Mouse (Mus musculus) embryo, embryonic 11 days (tissue): ENCODE measurements at regions not wholly inside any gene's neighbourhood (a gene's known extent, or its start where the extent isn't known, plus 50 kb on each side); places are given as distances from the start of the nearest gene placed in this dataset.

Experiments
- DNase-seq: peaks from one replicate; pipeline ENCODE4 v3.0.0-alpha.2; 2015

DNA sequence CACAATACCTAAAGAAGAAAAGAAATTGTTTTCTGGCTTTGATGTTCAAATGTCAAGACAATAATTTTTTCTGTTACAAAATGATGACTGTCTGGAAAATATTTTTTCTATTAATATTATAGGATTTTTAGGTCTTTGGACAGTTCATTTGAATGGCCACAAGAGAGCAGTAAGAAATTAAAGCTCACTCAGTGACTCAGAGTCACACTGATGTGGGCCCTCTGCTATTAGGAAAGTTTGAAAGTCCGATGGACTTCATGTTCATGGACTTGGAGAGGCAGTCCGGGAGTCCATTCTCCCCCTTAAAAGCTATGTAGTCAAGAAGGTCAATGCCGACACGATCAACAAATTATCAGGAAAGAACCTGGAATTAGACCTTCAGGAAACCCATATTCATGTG, 657.0 kb downstream of the Mecom start:
- peak; percentile 17 for DNase-seq

GRCm38 (mm10) chr3:29890286-29890685, 657.5 kb downstream of the Mecom start:
- no peak for DNase-seq

DNA sequence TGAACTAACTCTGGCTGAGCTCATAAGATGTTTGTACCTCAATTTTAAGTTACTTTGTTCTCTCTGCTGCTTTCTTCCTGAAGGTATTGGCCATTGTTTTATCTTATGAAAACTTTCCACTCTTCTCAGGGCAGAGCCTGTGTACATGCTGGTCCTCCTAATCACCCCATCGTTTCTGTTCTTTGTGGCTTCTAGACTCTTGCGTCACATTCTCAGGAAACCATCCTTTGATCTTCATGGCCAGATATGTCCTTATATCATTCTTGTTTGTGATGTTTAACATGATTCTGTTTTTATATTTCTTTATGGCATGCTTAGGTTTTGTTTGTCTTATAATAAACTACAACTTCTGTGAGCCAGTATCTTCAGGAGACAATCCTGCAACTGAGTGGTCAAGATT, 658.2 kb downstream of the Mecom start:
- no peak for DNase-seq

DNA sequence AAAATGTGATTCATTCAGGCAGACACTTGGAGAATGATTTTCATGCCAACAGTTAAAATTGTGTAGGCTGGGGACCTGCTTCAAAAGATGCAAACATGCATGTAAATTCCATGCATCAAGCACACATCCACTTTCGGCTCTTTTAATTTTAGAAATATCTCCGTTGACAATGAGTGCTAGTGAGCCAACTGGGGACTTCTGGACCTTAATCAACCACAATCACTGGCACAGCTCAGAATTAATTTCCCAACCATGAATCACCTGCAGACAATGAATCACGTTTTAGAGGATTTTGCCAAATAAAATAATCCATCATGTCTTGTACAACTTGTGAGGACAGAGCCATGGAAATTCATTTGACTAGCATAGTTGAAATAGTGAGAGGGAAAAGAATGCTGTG, 667.8 kb downstream of the Mecom start:
- no peak for DNase-seq

DNA sequence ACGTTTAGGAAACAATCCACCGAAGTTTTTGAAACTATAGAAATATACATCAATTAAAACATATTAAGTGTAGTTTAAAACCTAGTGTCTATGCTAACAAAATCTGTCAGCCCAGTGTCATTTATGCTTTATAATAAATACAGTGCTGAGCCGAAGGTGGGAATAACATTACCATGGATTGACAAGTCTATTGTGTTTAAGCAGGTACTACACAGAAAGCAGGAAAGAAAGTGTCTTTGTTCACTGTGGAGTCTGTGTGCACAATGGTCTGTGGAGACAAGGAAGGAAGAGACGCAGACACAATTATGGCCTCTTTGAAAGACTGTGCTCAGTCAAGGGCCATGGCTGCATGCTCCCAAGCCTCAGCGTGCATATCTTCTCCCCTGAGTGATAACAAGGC, 672.0 kb downstream of the Mecom start:
- no peak for DNase-seq

- no peak for DNase-seq
These were observed 685.4 kb downstream of the Mecom start for GRCm38 (mm10) chr3:29862437-29862836.

DNA sequence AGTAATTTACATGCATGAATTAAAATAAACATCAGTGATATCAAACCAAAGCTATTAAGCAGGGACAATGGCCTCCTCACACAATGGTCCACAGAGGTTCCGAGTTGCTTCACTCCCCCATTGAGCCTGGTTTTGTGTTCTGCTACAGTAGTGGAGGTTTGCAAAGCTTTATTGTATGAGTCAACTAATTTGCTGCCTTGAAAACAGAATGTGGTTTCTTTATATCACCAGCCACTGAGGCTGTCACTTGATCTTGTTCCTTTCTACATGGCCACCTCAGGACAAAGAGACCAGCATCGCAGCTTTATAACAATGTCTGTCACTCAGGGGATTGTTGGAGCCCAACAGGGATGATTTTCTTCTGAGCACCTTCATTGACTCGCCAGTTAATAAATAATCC, 695.3 kb downstream of the Mecom start:
- no peak for DNase-seq

DNA sequence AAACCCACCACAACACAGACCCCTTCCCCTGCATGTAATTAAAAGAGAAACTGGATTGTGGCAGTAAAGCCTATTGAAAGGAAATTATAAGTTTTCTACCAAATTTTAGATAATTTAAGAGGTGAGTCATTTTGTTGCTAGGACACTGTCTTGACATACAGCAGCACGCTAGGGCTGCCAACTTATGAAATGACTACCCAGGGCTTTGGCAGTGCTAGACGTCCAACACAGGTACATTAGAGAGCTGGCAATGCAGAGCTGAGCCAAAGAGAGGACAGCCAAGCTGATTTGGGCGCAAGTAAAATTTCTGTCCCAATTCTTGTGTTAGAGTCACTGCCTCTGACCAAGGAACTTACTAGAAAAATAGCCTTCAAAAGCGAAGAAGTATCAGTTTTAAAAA, 712.4 kb downstream of the Mecom start:
- DNase-seq: no peak

DNA sequence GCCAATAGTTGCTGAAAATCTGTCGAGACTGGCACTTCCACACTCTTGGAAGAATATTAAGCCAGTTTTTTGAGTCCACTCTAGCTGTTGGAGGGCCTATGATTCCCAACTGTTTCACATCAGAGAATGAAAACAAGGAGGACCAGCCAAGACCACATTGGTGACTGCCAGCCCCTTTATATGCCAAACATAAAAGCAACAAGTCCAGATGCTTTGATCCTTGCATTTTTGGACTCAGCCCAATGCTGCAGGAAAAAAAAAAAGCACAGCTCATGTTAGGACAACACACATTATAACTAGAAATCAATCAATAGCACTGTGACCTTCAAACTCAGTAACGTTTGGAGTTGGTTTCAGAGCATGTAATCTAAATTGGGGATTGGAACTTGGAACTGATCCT, 712.9 kb downstream of the Mecom start:
- DNase-seq: no peak

- DNase-seq: no peak
These were observed 716.5 kb downstream of the Mecom start for GRCm38 (mm10) chr3:29831346-29831745.

DNA sequence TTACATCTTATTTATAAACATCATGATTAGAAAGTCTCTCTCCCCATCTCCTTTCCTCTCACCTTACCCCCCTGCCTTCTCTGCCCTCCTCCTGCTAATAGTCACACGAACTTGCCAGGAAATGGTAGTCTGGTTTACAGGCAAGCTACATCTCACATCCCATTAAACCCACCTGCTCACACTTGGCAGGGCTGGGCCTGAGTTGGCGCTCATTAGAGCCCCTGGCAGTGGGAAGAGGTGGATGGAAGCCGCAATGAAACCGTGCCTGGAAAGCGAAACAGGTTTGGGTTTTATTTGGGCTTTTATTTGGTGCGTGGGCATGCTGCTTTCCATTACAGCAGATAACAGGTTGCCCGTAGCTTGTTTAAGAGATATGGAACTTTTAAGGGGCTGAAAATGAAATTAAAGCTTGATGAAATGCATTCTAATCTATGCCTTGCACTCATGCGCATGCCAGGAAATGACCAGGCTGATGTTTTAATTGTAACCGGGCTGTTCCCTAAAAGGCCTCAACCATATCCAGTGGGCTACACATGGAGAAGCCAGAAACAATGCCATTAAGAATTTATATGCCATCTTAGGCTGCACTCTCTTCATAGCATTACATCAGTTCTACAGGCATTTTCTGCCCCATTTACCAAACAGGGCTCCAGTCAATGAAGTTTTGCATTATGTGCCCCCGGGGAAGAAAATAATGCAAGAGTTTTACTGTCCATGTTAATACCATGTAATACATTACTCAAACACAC, 725.0 kb downstream of the Mecom start:
- DNase-seq: no peak

GRCm38 (mm10) chr3:29816964-29817363, 730.8 kb downstream of the Mecom start:
- DNase-seq: no peak

- peak; percentile 26 for DNase-seq
These were observed 731.5 kb downstream of the Egfem1 start for GRCm38 (mm10) chr3:29813276-29813675.

DNA sequence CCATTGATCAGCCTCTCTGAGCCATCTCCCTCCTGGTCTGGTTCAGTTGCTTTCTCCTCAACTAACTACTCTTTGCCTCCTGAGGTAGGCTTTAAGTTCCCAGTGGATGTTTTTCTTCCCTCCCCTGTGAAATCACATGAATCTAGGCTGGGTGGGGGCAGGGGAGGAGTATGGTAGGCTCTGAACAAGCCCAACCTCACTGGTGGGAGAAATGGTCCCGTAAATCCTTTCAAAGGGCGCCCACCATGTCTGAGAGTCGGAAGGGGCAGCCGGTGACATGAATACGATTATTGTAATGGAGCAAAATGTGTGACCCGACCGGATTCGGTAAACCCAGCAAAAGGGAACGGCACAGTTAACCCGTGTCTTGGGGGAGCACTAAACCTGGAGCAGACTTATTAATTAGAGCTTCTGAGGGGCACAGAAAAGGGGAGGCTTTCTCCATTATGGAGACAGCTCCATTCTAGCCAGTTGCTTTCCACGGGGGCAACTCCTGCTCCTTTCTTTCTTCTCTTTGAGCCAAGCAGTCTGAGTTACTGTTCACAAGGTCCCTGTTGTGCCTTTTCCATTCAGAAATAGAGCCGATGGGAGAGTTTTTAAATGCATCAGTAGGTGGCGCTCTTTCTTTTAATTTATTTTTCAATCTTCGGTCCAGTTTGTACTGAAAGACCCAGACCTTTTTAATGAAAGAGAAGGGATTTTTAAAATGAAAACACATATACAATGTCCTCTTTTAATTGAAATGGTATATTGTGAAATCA, 730.8 kb downstream of the Egfem1 start:
- DNase-seq: peak; percentile 77

DNA sequence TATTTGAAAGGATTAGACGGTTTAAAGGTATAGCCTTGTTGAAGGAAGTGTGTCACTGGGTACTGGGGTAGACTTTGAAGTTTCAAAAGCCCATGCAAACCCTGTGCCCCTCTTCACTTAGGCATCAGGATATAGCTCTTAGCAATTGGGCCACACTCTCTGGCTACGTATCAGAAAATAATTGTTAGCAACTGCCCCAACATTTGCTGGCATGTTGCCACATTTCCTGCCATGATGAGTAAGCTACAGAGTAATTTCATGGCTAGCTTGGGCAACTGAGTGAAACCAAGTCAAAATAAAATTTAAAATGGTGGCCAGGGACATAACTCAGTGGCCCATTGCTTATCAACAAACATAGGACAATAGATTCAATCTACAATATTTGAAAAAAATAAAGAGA, 724.2 kb downstream of the Egfem1 start:
- DNase-seq: no peak

- DNase-seq: peak; percentile 34
These were observed 721.6 kb downstream of the Egfem1 start for GRCm38 (mm10) chr3:29803456-29803855.

- DNase-seq: no peak
These were observed 719.3 kb downstream of the Egfem1 start for GRCm38 (mm10) chr3:29801081-29801480.

- DNase-seq: no peak
These were observed 692.5 kb downstream of the Egfem1 start for GRCm38 (mm10) chr3:29774365-29774764.

DNA sequence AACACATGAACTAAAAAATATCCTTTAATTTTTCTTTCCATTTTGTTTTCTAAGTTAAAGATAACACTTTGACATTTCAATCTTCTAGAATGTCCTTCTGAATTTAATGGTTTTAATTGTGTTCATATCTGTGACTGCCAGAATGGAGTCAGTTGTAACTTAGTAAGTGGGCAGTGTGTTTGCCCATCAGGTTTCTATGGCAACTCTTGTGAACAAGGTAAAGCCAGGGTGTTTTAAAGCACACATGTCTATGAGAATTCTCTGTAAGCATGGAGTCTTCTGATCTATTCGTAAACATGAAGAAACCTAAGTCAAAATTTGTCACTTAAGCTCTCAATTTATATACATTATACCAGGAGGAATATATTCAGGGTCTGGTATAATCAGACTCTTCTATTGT, 689.4 kb downstream of the Egfem1 start:
- no peak for DNase-seq

GRCm38 (mm10) chr3:29768592-29768991, 686.8 kb downstream of the Egfem1 start:
- no peak for DNase-seq

GRCm38 (mm10) chr3:29764021-29764420, 682.2 kb downstream of the Egfem1 start:
- no peak for DNase-seq

- no peak for DNase-seq
These were observed 676.1 kb downstream of the Egfem1 start for GRCm38 (mm10) chr3:29757821-29758494.
